Mouse (Mus musculus) right cerebral cortex, postnatal 25 days (tissue): Measurements from ENCODE around the gene Mpzl1.

Source experiments
- DNase-seq: peaks from one replicate; pipeline ENCODE4 v3.0.0; 2022

The Mpzl1 gene

GRCm38 (mm10) chr1:165576005-165576404 is 58.3 kb downstream of the Mpzl1 start:
- DNase-seq: no peak

GRCm38 (mm10) chr1:165567466-165567865 is 66.9 kb downstream of the Mpzl1 start:
- DNase-seq: no peak

- no peak for DNase-seq
These were observed 69.1 kb downstream of the Mpzl1 start for GRCm38 (mm10) chr1:165565283-165565682.

GRCm38 (mm10) chr1:165559073-165559472 is 75.3 kb downstream of the Mpzl1 start:
- DNase-seq: peak; percentile 84

- peak; percentile 15 for DNase-seq
These were observed 77.6 kb downstream of the Mpzl1 start for GRCm38 (mm10) chr1:165556711-165557110.
